Mouse (Mus musculus): ENCODE measurements around the gene Atf7.
"Not testable (repeated sequence)": the region's sequence is repeated elsewhere in the genome, so short reads cannot be mapped to it uniquely, and the experiment has no call there.

Gene Atf7

GRCm38 (mm10) chr15:102617654-102618053, 7.6 kb downstream of the Atf7 start:
- no peak for DNase-seq

GRCm38 (mm10) chr15:102616174-102616573, 9.1 kb downstream of the Atf7 start:
- no peak for DNase-seq

- no peak for DNase-seq
These were observed 11.0 kb downstream of the Atf7 start for GRCm38 (mm10) chr15:102614224-102614623.

- no peak for DNase-seq
These were observed 12.3 kb downstream of the Atf7 start for GRCm38 (mm10) chr15:102612966-102613365.

GRCm38 (mm10) chr15:102608586-102608985, 16.7 kb downstream of the Atf7 start:
- not testable (repeated sequence) for DNase-seq

- DNase-seq, result no peak
These were observed 31.1 kb downstream of the Atf7 start for GRCm38 (mm10) chr15:102593996-102594656.

GRCm38 (mm10) chr15:102592674-102593073, 32.6 kb downstream of the Atf7 start:
- no peak for DNase-seq

- DNase-seq, result no peak
These were observed 34.7 kb downstream of the Atf7 start for GRCm38 (mm10) chr15:102590567-102590966.

- DNase-seq, result no peak
These were observed 35.4 kb downstream of the Atf7 start for GRCm38 (mm10) chr15:102589826-102590225.

GRCm38 (mm10) chr15:102585501-102585900, 39.8 kb downstream of the Atf7 start:
- DNase-seq, result no peak

- DNase-seq, result peak; percentile 42
These were observed 41.4 kb downstream of the Atf7 start for GRCm38 (mm10) chr15:102583708-102584383.

GRCm38 (mm10) chr15:102581205-102581604, 44.1 kb downstream of the Atf7 start:
- DNase-seq, result no peak

GRCm38 (mm10) chr15:102578351-102578750, 46.9 kb downstream of the Atf7 start:
- no peak for DNase-seq

- no peak for DNase-seq
These were observed 48.3 kb downstream of the Atf7 start for GRCm38 (mm10) chr15:102576972-102577371.

- DNase-seq, result no peak
These were observed 53.2 kb downstream of the Atf7 start for GRCm38 (mm10) chr15:102572081-102572480.

GRCm38 (mm10) chr15:102567849-102568248, 57.4 kb downstream of the Atf7 start:
- DNase-seq, result no peak

GRCm38 (mm10) chr15:102563681-102564080, 61.6 kb downstream of the Atf7 start:
- DNase-seq, result no peak

GRCm38 (mm10) chr15:102563061-102563460, 62.2 kb downstream of the Atf7 start:
- DNase-seq, result no peak

- DNase-seq, result no peak
These were observed 62.8 kb downstream of the Atf7 start for GRCm38 (mm10) chr15:102562491-102562890.

GRCm38 (mm10) chr15:102557580-102557979, 67.7 kb downstream of the Atf7 start:
- DNase-seq, result no peak

- no peak for DNase-seq
These were observed 69.7 kb downstream of the Atf7 start for GRCm38 (mm10) chr15:102555581-102555980.

GRCm38 (mm10) chr15:102552599-102552998, 72.7 kb downstream of the Atf7 start:
- DNase-seq, result no peak

- peak; percentile 90 for DNase-seq
These were observed 77.8 kb downstream of the Atf7 start for GRCm38 (mm10) chr15:102547478-102547877.

- DNase-seq, result peak; percentile 98
These were observed 78.4 kb downstream of the Atf7 start for GRCm38 (mm10) chr15:102546677-102547427.
